Mouse (Mus musculus) retina, embryonic 14.5 days (tissue): Measurements from ENCODE around the gene Olfr830.
"Not testable (repeated sequence)": the region's sequence is repeated elsewhere in the genome, so short reads cannot be mapped to it uniquely, and the experiment has no call there.

ENCODE experiments used
- DNase-seq: peaks from one replicate; pipeline ENCODE4 v3.0.0-alpha.2; 2015; ENCODE audit warnings: low spot score

Gene Olfr830

DNA sequence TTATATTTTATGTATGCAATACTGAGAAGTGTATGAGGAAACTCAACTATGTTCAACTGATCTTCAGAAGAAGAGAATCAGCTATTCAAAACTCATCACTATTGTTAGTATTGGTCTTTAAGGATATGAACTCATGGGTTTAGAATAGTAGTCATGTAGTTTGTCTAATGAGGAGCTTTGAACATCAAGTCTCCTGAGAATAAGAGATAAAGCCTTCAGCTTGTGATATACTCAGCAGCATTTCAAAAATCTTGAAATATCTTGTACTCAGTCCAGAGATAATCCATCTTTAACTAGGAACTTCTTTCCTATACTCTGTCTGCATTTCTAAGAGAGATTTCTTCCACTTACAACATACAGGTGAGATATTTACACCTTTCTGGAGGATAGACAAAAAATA lies at the start of gene Olfr830:
Gene Olfr830, plus strand, starts transcription at position 301 of the 400 bp plus-strand sequence.
- no peak for DNase-seq

GRCm38 (mm10) chr9:18854633-18855032 lies 19.9 kb upstream of the Olfr830 start, which contains the start of gene Olfr829:
Olfr829 (plus strand) TSS chr9:18854933.
- DNase-seq: no peak

- DNase-seq: not testable (repeated sequence)
These were observed 33.2 kb downstream of the Olfr830 start for GRCm38 (mm10) chr9:18907699-18908098.

- DNase-seq: not testable (repeated sequence)
These were observed 53.4 kb downstream of the Olfr830 start for GRCm38 (mm10) chr9:18927921-18928320.
